Mouse (Mus musculus) olfactory bulb, adult 2 months (tissue): ENCODE data around the gene Ubash3b.

Source experiments
- CTCF ChIP-seq: fragments of 200-500 bp; IDR thresholded peaks from 2 replicates; pipeline ENCODE4 v1.5.1; 2012; ENCODE audit warnings: low read depth, mild to moderate bottlenecking, low read length, moderate library complexity; ENCODE audit not compliant: insufficient read depth
- POLR2A ChIP-seq: fragments of 200-500 bp; IDR thresholded peaks from 2 replicates; pipeline ENCODE4 v1.6.1; 2012; ENCODE audit warnings: mild to moderate bottlenecking, low read depth, low read length, moderate library complexity; ENCODE audit not compliant: insufficient read depth

DNA sequence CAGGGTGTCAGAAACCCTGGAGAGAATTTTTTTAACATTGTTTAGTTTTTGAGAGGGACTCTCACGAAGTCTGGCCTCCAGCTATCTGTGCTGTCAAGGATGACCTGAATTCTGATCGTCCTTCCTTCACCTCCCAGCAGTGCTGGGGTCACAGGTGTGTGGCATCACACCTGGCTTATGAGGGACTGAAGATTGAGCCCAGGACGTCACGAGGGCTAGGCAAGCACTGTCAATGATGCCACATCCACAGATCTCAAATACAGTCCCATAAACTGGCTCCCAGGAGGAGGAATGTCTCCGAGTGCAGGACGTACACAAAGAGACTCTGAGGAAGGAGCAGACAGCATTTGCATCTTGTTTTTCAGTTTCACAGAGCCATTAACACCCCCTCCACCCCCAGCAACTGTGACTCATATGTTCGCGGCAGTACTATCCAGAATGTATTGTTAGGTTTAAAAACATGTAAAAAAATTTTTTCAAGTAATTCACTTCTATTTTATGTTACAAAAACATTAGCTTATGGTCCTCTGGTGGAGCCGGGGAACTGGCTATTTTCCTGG is 30.2 kb upstream of the Ubash3b start:
- no peak for TF ChIP-seq CTCF
- TF ChIP-seq POLR2A = no peak
